Mouse (Mus musculus) embryonic facial prominence, embryonic 13.5 days (tissue): Measurements from ENCODE around the gene Astn1. TPM values are rescaled to one million over a fixed set of nuclear protein-coding genes. Genes with fewer than 3 reads are reported as not detected.

Experiments
- microRNA counts: library from miRNA; unstranded; fragments of <30 nt; microRNA quantifications from one replicate; lab custom pipeline; 2016
- microRNA-seq: library from miRNA; unstranded; fragments of <30 nt; microRNA quantifications from one replicate; pipeline ENCODE4, GENCODE M21; 2016
- polyA plus RNA-seq: library from polyadenylated mRNA; unstranded; fragments of >200 nt; fragmentation: Nextera tagmentation; extraction: Ambion mirVana; gene quantifications from 2 replicates; pipeline ENCODE4 v1.2.1, GENCODE M21; 2015

Gene Astn1
- polyA plus RNA-seq, 1 experiment from 2014 or later = 5.6 TPM

MicroRNAs within 50 kb of the gene (microRNA counts, 519-probe panel; counts per million panel counts)
- 236 counts per million, percentile 44 among the panel's probes with 10 or more counts for microRNA mmu-miR-488 (lab: Ali Mortazavi, UCI)

Small RNA genes lying within 50 kb of the gene (microRNA-seq; reads per million reads assigned to microRNA genes)
- gene Mir488 = 36.2 reads per million, percentile 41 among the genes with 10 or more reads in this experiment

Other genes starting within 250 kb of the Astn1 start
- gene Brinp2, start 5.9 kb upstream of the Astn1 start, polyA plus RNA-seq = 0.96 and 1.0 TPM in 2 replicates